Mouse (Mus musculus): ENCODE data around the gene Spns1. TPM values are rescaled to one million over a fixed set of nuclear protein-coding genes. Genes with fewer than 3 reads are reported as not detected.

The Spns1 gene
- polyA plus RNA-seq, 1 experiment, result 74.6 TPM

- Histone ChIP-seq H3K9me3 (no peaks in the 10 kb centered on the region), H3K4me3 (replicated peaks) (no peak overlapping the region), H3K27me3 (replicated peaks) (no peaks in the 10 kb centered on the region), H3K36me3 (replicated peaks; ENCODE audit: low read length) (peaks cover 83% of the 10 kb centered on the region), H3K4me1 (peaks cover 91% of the 10 kb centered on the region)
- TF ChIP-seq FLI1 (IDR thresholded peaks at IDR 0.05; ENCODE audit: low read length), result no peak
Observed at GRCm38 (mm10) chr7:126373007-126373406, 4.2 kb downstream of the Spns1 start.

GRCm38 (mm10) chr7:126369393-126369792 lies 7.9 kb downstream of the Spns1 start, which contains the start of gene Lat:
Gene Lat, minus strand, starts transcription at chr7:126369570.
- Histone ChIP-seq H3K36me3 (replicated peaks; ENCODE audit: low read length) (peaks cover 97% of the 10 kb centered on the region), H3K4me1 (peaks cover 95% of the 10 kb centered on the region), H3K9me3 (no peaks in the 10 kb centered on the region), H3K27me3 (replicated peaks) (no peaks in the 10 kb centered on the region), H3K4me3 (replicated peaks) (peak within 1 kb of the TSS; percentile 98)
- TF ChIP-seq FLI1 (IDR thresholded peaks at IDR 0.05; ENCODE audit: low read length), result no peak
- TF ChIP-seq GATA1 (IDR thresholded peaks at IDR 0.05; ENCODE audit: borderline replicate concordance, low read length), result no peak

GRCm38 (mm10) chr7:126368367-126368766 lies 8.9 kb downstream of the Spns1 start:
- peaks cover 96% of the 10 kb centered on the region for H3K4me1 ChIP-seq
- peak overlapping the region; percentile 98 for H3K4me3 ChIP-seq (replicated peaks)
- TF ChIP-seq GATA1 (IDR thresholded peaks at IDR 0.05; ENCODE audit: borderline replicate concordance, low read length) (no peak), FLI1 (IDR thresholded peaks at IDR 0.05; ENCODE audit: low read length) (no peak)
- H3K27me3 ChIP-seq (replicated peaks), result no peaks in the 10 kb centered on the region
- H3K9me3 ChIP-seq, result no peaks in the 10 kb centered on the region
- H3K36me3 ChIP-seq (replicated peaks; ENCODE audit: low read length), result peaks cover 97% of the 10 kb centered on the region

GRCm38 (mm10) chr7:126367636-126368035 lies 9.6 kb downstream of the Spns1 start:
- Histone ChIP-seq H3K4me1 (peaks cover 98% of the 10 kb centered on the region), H3K9me3 (no peaks in the 10 kb centered on the region), H3K4me3 (replicated peaks) (peak overlapping the region; percentile 98), H3K36me3 (replicated peaks; ENCODE audit: low read length) (peaks cover 97% of the 10 kb centered on the region), H3K27me3 (replicated peaks) (no peaks in the 10 kb centered on the region)
- TF ChIP-seq FLI1 (IDR thresholded peaks at IDR 0.05; ENCODE audit: low read length) (no peak), GATA1 (IDR thresholded peaks at IDR 0.05; ENCODE audit: borderline replicate concordance, low read length) (no peak)

DNA sequence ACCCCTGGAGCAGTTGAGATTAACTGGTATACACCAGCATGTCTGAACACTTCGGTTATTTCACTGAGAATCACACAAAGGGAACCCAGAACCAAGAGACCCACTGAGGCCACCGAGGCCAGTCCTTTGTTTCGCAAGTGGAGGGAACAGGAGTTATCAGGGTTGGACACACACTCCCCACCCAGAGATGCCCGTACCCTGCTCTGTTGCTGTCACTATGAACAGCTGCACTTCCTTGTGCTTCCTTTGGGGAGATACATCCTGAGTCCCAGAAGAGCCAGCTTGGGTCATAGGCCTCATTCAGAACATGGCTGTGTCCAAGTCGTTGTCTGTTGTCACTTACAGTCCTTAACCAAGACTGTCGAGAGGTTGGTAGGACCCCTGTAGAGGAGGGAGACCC lies 14.2 kb downstream of the Spns1 start:
- Histone ChIP-seq H3K36me3 (replicated peaks; ENCODE audit: low read length) (peaks cover 85% of the 10 kb centered on the region), H3K4me3 (replicated peaks) (no peak overlapping the region), H3K9me3 (no peaks in the 10 kb centered on the region), H3K4me1 (peaks cover 95% of the 10 kb centered on the region), H3K27me3 (replicated peaks) (no peaks in the 10 kb centered on the region)
- no peak for TF ChIP-seq GATA1 (IDR thresholded peaks at IDR 0.05; ENCODE audit: borderline replicate concordance, low read length)
- no peak for TF ChIP-seq FLI1 (IDR thresholded peaks at IDR 0.05; ENCODE audit: low read length)

DNA sequence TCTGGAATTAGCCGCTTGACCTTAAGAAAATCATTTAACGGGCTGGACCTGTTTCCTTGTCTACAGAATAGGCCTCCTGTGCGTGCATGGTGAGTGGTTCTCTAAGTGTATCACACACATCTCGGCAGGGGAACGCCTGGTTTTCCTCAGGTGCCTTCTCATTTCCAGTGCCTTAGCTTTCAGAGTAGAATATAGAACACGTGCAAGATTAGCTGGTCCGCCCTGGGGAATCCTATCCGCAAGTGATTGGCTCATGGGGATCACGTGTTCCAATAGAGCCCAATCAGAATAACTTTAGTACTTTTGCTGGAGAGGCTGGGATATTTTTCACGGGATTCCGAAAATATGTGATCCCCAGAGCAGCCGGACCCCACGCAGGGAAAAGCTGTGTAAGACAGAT lies 18.2 kb downstream of the Spns1 start:
- no peaks in the 10 kb centered on the region for H3K9me3 ChIP-seq
- H3K27me3 ChIP-seq (replicated peaks), result no peaks in the 10 kb centered on the region
- no peak overlapping the region for H3K4me3 ChIP-seq (replicated peaks)
- peaks cover 47% of the 10 kb centered on the region for H3K36me3 ChIP-seq (replicated peaks; ENCODE audit: low read length)
- H3K4me1 ChIP-seq, result peaks cover 96% of the 10 kb centered on the region
- TF ChIP-seq GATA1 (IDR thresholded peaks at IDR 0.05; ENCODE audit: borderline replicate concordance, low read length), result no peak
- TF ChIP-seq FLI1 (IDR thresholded peaks at IDR 0.05; ENCODE audit: low read length), result no peak

- no peak for TF ChIP-seq FLI1 (IDR thresholded peaks at IDR 0.05; ENCODE audit: low read length)
- TF ChIP-seq GATA1 (IDR thresholded peaks at IDR 0.05; ENCODE audit: borderline replicate concordance, low read length), result no peak
- H3K36me3 ChIP-seq (replicated peaks; ENCODE audit: low read length), result peaks cover 40% of the 10 kb centered on the region
- H3K27me3 ChIP-seq (replicated peaks), result no peaks in the 10 kb centered on the region
- H3K4me3 ChIP-seq (replicated peaks), result peak overlapping the region; percentile 31
- H3K4me1 ChIP-seq, result peaks cover 96% of the 10 kb centered on the region
- H3K9me3 ChIP-seq, result no peaks in the 10 kb centered on the region
Observed at GRCm38 (mm10) chr7:126358413-126358812, 18.8 kb downstream of the Spns1 start.

DNA sequence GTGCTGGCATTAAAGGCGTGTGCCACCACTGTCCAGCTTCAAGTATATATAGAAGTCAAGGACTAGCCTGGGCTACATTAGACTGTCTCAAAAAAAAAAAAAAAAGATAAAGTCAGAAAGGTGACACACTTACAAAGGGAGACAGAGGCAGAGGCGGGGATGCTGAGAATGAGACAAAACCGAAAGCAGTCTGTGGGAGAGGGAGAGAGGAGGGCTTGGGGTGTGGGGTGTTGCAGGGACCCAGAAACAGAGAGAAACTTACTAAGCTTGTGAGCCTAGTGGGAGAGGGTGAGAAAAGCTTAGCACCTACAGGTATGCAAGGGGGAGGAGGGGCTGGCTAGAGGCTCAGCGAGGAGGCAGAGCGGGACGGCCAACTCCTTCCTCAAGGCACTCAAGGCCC lies 19.4 kb downstream of the Spns1 start:
- no peak overlapping the region for H3K4me3 ChIP-seq (replicated peaks)
- H3K36me3 ChIP-seq (replicated peaks; ENCODE audit: low read length), result peaks cover 34% of the 10 kb centered on the region
- TF ChIP-seq GATA1 (IDR thresholded peaks at IDR 0.05; ENCODE audit: borderline replicate concordance, low read length) (no peak), FLI1 (IDR thresholded peaks at IDR 0.05; ENCODE audit: low read length) (no peak)
- no peaks in the 10 kb centered on the region for H3K9me3 ChIP-seq
- H3K27me3 ChIP-seq (replicated peaks), result no peaks in the 10 kb centered on the region
- H3K4me1 ChIP-seq, result peaks cover 95% of the 10 kb centered on the region

GRCm38 (mm10) chr7:126356793-126357591 lies 20.3 kb downstream of the Spns1 start:
- Histone ChIP-seq H3K36me3 (replicated peaks; ENCODE audit: low read length) (peaks cover 26% of the 10 kb centered on the region), H3K9me3 (no peaks in the 10 kb centered on the region), H3K4me3 (replicated peaks) (peak overlapping the region; percentile 86), H3K27me3 (replicated peaks) (no peaks in the 10 kb centered on the region), H3K4me1 (peaks cover 89% of the 10 kb centered on the region)
- no peak for TF ChIP-seq GATA1 (IDR thresholded peaks at IDR 0.05; ENCODE audit: borderline replicate concordance, low read length)
- TF ChIP-seq FLI1 (IDR thresholded peaks at IDR 0.05; ENCODE audit: low read length), result no peak

DNA sequence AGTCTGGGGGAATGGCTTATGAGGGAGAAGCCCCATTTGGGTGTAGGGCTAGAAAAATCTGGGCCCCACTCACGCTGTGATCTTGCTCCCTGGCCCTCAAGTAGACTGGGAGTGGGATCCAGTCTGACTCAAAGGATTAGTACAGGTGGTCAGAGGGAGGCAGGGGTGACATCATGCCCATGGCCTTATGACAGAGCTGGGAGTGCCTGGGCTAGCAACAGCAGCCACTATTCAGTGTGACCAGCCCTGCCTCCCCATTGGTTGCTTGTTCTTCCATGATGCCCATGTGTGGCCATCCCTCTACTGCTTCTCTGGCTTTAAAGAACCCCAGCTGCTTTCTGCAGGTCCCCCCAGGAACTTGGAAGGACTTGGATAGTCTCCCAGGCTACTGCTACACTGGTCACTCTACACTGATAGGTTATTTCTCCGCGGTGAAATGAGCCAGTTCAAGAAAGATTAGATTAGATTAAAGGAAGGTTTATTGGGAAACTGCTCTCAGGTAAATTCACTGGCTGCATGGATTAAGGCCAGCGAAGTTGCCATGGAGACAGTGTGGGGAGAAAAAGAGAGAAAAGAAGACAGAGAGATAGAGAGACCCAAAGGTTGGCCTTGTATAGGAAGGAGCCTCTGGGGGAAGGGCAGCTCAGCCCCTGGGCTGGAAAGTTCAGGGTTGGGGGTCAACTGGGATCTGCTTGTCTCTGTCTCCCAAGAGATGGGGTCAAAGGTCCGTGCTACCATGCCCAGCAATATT lies 21.2 kb downstream of the Spns1 start:
- peak overlapping the region; percentile 70 for H3K4me3 ChIP-seq (replicated peaks)
- no peaks in the 10 kb centered on the region for H3K9me3 ChIP-seq
- peaks cover 18% of the 10 kb centered on the region for H3K36me3 ChIP-seq (replicated peaks; ENCODE audit: low read length)
- H3K27me3 ChIP-seq (replicated peaks), result no peaks in the 10 kb centered on the region
- TF ChIP-seq GATA1 (IDR thresholded peaks at IDR 0.05; ENCODE audit: borderline replicate concordance, low read length) (no peak), FLI1 (IDR thresholded peaks at IDR 0.05; ENCODE audit: low read length) (no peak)
- peaks cover 90% of the 10 kb centered on the region for H3K4me1 ChIP-seq

Measured in megakaryocyte, embryonic 14.5 days (primary cell).